Mouse (Mus musculus) hindbrain, embryonic 12.5 days (tissue): ENCODE measurements around the gene Vps13c. TPM values are rescaled to one million over a fixed set of nuclear protein-coding genes. Genes with fewer than 3 reads are reported as not detected.

Source experiments
- ATAC-seq: fragments of 200-750 bp; cut with Nextera tagmentation; 2 replicates; pipeline ENCODE4 v1.8.0; 2017; ENCODE audit warnings: moderate TSS enrichment; ENCODE audit not compliant: low FRiP score
- H3K27ac ChIP-seq: fragments of 300-500 bp; sonication (generic); 2 replicates; pipeline ENCODE4 v1.5.1; 2016; ENCODE audit warnings: mild to moderate bottlenecking
- H3K27me3 ChIP-seq: fragments of 300-500 bp; sonication (generic); 2 replicates; pipeline ENCODE4 v1.6.1; 2016; ENCODE audit warnings: mild to moderate bottlenecking
- H3K36me3 ChIP-seq: fragments of 300-500 bp; sonication (generic); 2 replicates; pipeline ENCODE4 v1.6.1; 2016; ENCODE audit warnings: mild to moderate bottlenecking
- H3K4me1 ChIP-seq: fragments of 300-500 bp; sonication (generic); 2 replicates; pipeline ENCODE4 v1.6.1; 2016
- H3K4me2 ChIP-seq: fragments of 300-500 bp; sonication (generic); replicated peaks from 2 replicates; pipeline ENCODE4 v1.6.1; 2016; ENCODE audit warnings: mild to moderate bottlenecking
- H3K4me3 ChIP-seq: fragments of 300-500 bp; sonication (generic); 2 replicates; pipeline ENCODE4 v1.5.1; 2016; ENCODE audit warnings: mild to moderate bottlenecking
- H3K9ac ChIP-seq: fragments of 300-500 bp; sonication (generic); 2 replicates; pipeline ENCODE4 v1.6.1; 2016; ENCODE audit warnings: mild to moderate bottlenecking, moderate library complexity
- H3K9me3 ChIP-seq: fragments of 300-500 bp; sonication (generic); replicated peaks from 2 replicates; pipeline ENCODE4 v1.6.1; 2016; ENCODE audit warnings: mild to moderate bottlenecking
- WGBS: fragments of 180-500 bp; shearing (Covaris S2); methylation state at CpG from one replicate; pipeline ENCODE4 v1.1.7; 2016; 5-methylcytosine and 5-hydroxymethylcytosine counted together
- polyA plus RNA-seq: library from polyadenylated mRNA; unstranded; fragments of >200 nt; fragmentation: Nextera tagmentation; extraction: Ambion mirVana; gene quantifications from 2 replicates; pipeline ENCODE4 v1.2.1, GENCODE M21; 2016

The Vps13c gene
- polyA plus RNA-seq, 1 experiment from 2014 or later: 9.1 TPM

DNA sequence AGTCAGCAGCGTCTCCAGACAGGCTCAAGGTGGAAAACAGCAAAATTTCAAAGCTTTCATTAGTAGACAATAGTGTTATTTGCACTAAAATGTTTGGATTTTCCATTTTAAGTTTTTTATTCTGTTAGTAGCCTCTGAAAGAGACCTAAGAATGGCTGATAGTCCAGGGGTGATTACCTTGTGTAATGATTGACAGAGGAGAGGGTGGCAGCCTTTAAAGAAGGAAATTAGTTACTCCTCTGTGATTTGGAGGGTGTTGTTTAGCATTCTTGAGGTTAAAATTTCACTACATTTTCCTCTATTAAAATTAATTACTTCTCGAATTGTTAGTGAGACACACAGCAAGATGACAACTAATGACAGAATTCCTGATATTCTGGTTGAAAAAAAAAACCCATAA, 2.9 kb upstream of the Vps13c start:
- H3K36me3 ChIP-seq: no peaks in the 10 kb centered on the region
- H3K27me3 ChIP-seq: peaks cover 14% of the 10 kb centered on the region
- H3K4me1 ChIP-seq: peaks cover 6% of the 10 kb centered on the region
- ATAC-seq: no peak
- 81% methylated on average over 2 of the region's 2 CpGs for WGBS
- no peak overlapping the region for H3K4me3 ChIP-seq
- H3K4me2 ChIP-seq: no peak overlapping the region
- no peak overlapping the region for H3K27ac ChIP-seq
- H3K9me3 ChIP-seq: no peaks in the 10 kb centered on the region
- no peak overlapping the region for H3K9ac ChIP-seq

DNA sequence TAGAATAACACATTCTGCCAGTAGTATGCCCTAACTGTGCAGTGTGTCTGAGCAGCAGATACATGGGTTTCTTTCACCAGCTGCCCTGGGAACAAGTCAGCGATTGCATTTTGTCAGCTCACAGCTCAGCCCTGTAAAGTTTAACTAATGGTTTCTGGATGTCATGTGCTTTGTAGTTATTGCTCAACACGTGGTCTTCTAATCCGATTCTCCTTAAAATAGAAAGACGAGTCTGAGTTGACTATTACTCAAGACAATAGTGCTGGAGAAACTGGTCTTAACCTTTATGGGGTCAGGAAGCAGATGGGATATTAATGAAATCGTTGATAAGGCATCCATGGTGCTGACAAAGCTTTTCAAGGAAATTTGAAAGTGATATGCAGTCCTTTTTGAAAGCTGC, 2.6 kb downstream of the Vps13c start:
- 82% methylated on average over 5 of the region's 5 CpGs for WGBS
- no peak for ATAC-seq

DNA sequence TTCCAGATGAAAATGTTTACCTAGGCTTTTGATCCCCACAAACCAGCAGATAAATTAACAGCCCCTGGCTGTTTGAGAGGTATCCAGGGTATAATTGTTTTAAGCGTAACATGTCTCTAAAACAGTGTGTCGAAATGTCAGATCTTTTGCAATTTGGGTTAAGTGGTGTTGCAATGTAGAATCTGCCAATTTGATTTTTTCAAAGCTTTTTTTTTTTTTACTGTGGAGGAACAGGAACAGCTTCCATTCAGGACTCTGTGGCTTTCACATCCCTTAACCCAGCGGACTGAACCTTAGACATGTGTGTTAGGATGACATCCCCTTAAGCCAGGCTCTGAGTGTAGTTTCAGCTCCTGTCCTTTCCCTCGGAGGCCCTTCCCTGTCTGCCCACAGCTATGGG, 4.8 kb downstream of the Vps13c start:
- H3K4me3 ChIP-seq: no peak overlapping the region
- H3K36me3 ChIP-seq: no peaks in the 10 kb centered on the region
- WGBS: 88% methylated on average over 4 of the region's 4 CpGs
- H3K4me1 ChIP-seq: peaks cover 9% of the 10 kb centered on the region
- no peak for ATAC-seq
- H3K9ac ChIP-seq: no peak overlapping the region
- no peak overlapping the region for H3K27ac ChIP-seq
- H3K27me3 ChIP-seq: no peaks in the 10 kb centered on the region
- H3K9me3 ChIP-seq: no peaks in the 10 kb centered on the region
- H3K4me2 ChIP-seq: no peak overlapping the region

More for the DNA sequence above, 2.6 kb downstream of the Vps13c start:
- H3K27me3 ChIP-seq: no peaks in the 10 kb centered on the region
- no peaks in the 10 kb centered on the region for H3K9me3 ChIP-seq
- no peaks in the 10 kb centered on the region for H3K36me3 ChIP-seq
- H3K27ac ChIP-seq: no peak overlapping the region
- no peak overlapping the region for H3K4me2 ChIP-seq
- H3K4me3 ChIP-seq: no peak overlapping the region
- peaks cover 9% of the 10 kb centered on the region for H3K4me1 ChIP-seq
- H3K9ac ChIP-seq: no peak overlapping the region

DNA sequence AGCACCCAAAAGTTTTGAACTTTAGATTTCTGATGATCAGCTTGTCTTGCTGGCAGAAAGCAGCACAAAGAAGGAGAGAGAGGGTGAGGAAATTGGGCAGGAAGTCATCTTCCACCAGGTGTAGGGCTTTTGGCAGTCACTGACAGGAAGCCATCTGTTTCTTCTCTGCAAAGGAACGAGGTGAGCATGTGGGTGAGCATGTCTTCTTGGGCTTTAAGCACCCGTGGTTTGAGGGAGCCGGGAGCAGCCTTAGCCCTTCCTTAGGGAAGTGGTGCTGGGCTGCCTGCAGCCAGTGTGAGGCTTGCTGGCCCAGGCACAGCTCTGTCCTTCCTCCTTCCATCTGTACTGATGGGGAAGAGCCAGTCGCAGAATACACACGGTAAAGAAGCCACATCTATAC, 5.5 kb downstream of the Vps13c start:
- Histone ChIP-seq H3K27me3 (no peaks in the 10 kb centered on the region), H3K4me2 (no peak overlapping the region), H3K36me3 (no peaks in the 10 kb centered on the region), H3K4me3 (no peak overlapping the region), H3K9ac (no peak overlapping the region), H3K27ac (no peak overlapping the region), H3K4me1 (peaks cover 9% of the 10 kb centered on the region), H3K9me3 (no peaks in the 10 kb centered on the region)
- no peak for ATAC-seq
- WGBS: 92% methylated on average over 5 of the region's 5 CpGs

DNA sequence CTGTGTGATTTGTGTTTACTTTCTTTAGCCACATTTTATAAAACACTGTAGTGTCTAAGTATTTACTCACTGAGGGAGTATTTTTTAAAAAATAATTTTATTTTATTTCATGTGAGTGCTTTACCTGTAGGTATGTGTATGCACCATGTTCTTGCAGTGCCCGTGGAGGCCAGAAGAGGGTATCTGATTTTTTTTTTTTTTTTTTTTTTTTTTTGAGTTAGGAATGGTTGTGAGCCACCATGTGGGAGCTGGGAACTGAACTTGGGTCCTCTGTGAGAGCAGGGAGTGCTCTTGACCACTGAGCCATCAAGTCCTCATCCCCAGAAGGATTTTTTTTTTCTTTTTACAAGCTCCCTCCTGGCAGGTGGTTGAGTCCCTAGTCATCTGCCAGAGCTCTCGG, 5.9 kb downstream of the Vps13c start:
- ATAC-seq: no peak
- Histone ChIP-seq H3K4me3 (no peak overlapping the region), H3K4me1 (peaks cover 5% of the 10 kb centered on the region), H3K9me3 (no peaks in the 10 kb centered on the region), H3K36me3 (no peaks in the 10 kb centered on the region), H3K27me3 (no peaks in the 10 kb centered on the region), H3K9ac (no peak overlapping the region), H3K4me2 (no peak overlapping the region), H3K27ac (no peak overlapping the region)
- 90% methylated on average over 2 of the region's 2 CpGs for WGBS

DNA sequence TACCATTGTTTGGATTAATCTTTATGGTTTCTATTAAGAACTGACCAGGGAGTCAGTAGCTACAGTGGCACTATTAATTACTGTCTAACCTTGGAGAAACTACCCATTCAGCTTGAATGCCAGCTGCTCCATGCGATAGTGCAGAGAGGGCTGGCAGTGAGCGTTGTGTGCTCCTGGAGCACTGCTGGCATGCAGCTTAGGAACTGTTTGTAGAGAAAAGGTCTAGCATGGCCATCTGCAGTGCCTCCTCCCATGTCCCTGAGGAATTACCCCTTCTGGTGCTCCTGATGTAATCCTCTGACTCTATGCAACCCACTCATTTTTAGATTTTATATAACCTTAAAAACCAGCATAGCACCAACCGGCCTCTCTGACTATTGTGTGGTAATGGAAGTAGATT, 7.4 kb downstream of the Vps13c start:
- no peak for ATAC-seq
- Histone ChIP-seq H3K9ac (no peak overlapping the region), H3K4me2 (no peak overlapping the region), H3K9me3 (no peaks in the 10 kb centered on the region), H3K27ac (no peak overlapping the region), H3K27me3 (no peaks in the 10 kb centered on the region), H3K4me3 (no peak overlapping the region), H3K4me1 (peaks cover 4% of the 10 kb centered on the region; the same call in 1 of the 2 replicates), H3K36me3 (no peaks in the 10 kb centered on the region)
- WGBS: 88% methylated on average over 3 of the region's 3 CpGs

DNA sequence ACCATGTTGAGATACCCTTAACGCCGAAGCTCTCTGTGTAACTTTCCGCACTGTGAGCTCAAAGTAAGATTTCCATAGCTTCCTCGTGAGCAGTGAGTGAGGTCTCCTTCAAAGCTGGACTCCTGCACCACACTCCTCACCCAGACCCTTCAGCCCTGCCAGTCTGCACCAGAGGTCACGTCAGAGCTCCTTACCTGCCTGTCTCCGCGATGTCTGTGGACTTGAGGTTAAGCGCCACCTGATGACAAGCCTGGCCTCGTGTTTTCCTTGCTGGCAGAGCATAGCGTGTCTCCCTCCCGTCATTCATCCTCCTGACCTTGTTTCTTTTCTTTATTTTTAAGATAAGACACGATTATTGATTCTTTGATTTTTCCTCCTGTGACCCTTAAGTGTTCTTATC, 9.2 kb downstream of the Vps13c start:
- Histone ChIP-seq H3K36me3 (no peaks in the 10 kb centered on the region), H3K4me2 (no peak overlapping the region), H3K4me1 (peaks cover 4% of the 10 kb centered on the region; the same call in 1 of the 2 replicates), H3K9ac (no peak overlapping the region), H3K4me3 (no peak overlapping the region), H3K27ac (no peak overlapping the region), H3K27me3 (no peaks in the 10 kb centered on the region), H3K9me3 (no peaks in the 10 kb centered on the region)
- ATAC-seq: no peak
- 83% methylated on average over 12 of the region's 12 CpGs for WGBS

DNA sequence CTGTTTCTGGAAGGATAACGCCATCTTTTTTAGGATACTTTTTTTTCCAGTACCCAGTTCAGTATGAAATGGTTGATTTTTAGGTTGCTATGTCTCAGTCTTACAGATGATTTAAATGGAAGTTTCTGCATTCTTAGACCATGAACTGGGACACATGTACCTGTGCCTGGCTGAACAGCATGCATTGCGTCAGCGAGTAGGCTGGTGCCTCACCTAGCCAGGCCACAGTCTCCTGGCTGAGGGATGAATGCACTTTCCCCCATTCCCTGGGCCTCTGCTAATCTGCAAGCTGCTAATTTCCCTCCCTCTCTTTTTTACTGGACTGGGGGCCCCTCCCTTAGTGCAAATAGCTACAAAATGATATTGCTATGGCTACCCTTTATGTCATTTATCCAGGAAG, 9.7 kb downstream of the Vps13c start:
- Histone ChIP-seq H3K27me3 (no peaks in the 10 kb centered on the region), H3K36me3 (peaks cover 2% of the 10 kb centered on the region; the same call in 1 of the 2 replicates), H3K9ac (no peak overlapping the region), H3K4me1 (peaks cover 4% of the 10 kb centered on the region; the same call in 1 of the 2 replicates), H3K4me2 (no peak overlapping the region), H3K27ac (no peak overlapping the region), H3K9me3 (no peaks in the 10 kb centered on the region), H3K4me3 (no peak overlapping the region)
- 94% methylated on average over 3 of the region's 3 CpGs for WGBS
- no peak for ATAC-seq

DNA sequence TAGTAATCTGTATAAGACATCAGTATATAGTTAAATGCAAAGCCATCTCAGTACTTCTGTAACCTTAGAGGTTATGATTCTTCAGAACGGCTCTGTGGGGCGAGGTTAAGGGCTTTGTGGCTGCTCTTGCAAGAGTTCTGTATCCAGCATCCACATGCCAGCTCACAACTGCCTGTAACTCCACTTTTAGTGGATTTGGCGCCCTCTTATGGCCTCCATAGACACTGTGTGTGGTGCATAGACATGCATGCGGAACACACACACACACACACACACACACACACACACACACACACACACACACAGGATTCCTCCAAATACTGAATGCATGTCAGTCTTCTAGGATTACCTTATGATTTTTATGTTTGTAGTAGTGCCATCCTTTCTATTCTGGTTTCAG, 11.0 kb downstream of the Vps13c start:
- no peaks in the 10 kb centered on the region for H3K9me3 ChIP-seq
- no peak for ATAC-seq

DNA sequence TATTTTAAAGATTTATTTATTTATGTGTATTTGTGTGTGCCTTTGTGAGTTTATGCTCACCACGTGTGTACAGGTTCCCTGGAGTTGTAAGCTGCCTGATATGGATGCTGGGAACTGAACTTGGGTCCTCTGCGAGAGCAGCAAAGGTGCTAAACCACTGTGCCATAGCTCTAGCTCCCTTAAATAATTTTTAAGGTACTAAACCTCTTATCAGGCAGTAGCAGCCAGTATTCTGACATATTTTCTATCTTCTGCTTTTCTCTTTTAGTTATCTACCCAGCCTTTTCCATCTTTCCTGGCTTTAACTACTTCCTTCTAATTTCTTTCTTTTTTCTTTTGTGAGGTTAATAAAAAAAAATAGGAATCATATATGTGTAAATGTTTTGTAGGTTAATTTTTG, 20.1 kb downstream of the Vps13c start:
- Histone ChIP-seq H3K36me3 (0 out of 2 replicates have a peak, but pooled peaks cover 11% of the 10 kb centered on the region), H3K4me2 (no peak overlapping the region), H3K27me3 (no peaks in the 10 kb centered on the region), H3K4me3 (no peak overlapping the region), H3K27ac (no peak overlapping the region), H3K9me3 (no peaks in the 10 kb centered on the region), H3K4me1 (no peaks in the 10 kb centered on the region), H3K9ac (no peak overlapping the region)
- ATAC-seq: no peak
- 82% methylated on average over 2 of the region's 2 CpGs for WGBS

More for the DNA sequence above, 11.0 kb downstream of the Vps13c start:
- Histone ChIP-seq H3K36me3 (peaks cover 7% of the 10 kb centered on the region; the same call in 1 of the 2 replicates), H3K4me2 (no peak overlapping the region), H3K4me1 (peaks cover 4% of the 10 kb centered on the region; the same call in 1 of the 2 replicates), H3K9ac (no peak overlapping the region), H3K27me3 (no peaks in the 10 kb centered on the region), H3K4me3 (no peak overlapping the region), H3K27ac (no peak overlapping the region)
- 84% methylated on average over 4 of the region's 4 CpGs for WGBS

DNA sequence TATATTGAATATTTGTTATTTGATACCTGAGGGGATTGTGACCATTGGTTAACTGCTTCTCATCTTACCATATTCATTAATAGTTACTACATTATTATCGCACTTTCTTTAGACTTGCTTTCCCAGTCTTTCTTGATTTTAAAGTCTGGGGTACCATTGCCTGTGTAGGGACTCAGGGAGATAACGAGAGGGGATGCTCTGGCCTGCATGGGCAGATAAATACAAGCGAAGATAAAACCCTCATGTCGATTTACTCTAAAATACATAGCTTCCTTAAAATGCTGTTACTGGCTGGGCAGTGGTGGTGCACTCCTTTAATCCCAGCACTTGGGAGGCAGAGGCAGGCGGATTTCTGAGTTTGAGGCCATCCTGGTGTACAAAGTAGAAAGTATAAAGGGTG, 23.1 kb downstream of the Vps13c start:
- Histone ChIP-seq H3K27me3 (no peaks in the 10 kb centered on the region), H3K27ac (no peak overlapping the region), H3K4me1 (no peaks in the 10 kb centered on the region; the same call in 1 of the 2 replicates), H3K9ac (no peak overlapping the region), H3K9me3 (no peaks in the 10 kb centered on the region), H3K36me3 (0 out of 2 replicates have a peak, but pooled peaks cover under 1% of the 10 kb centered on the region), H3K4me2 (no peak overlapping the region), H3K4me3 (no peak overlapping the region)
- WGBS: 88% methylated on average over 5 of the region's 5 CpGs
- no peak for ATAC-seq

DNA sequence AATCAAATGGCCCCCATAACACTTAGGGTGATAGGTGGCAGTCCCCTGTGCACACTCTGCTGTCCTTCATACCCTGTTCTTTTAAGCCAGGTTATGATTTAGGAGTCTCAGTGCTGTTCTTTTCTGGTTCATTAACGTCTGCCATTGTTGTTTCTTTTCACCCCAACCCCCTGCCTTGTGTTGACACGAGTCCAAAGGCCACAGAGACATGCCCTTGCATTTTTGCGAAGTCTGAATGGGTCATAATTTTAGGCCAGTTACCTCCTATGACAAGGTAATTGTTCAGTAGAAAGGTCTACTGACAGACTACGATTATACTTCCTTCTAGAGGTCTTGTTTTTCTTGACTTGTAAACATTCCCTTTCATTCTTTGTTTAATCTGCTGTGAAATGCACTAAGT, 23.8 kb downstream of the Vps13c start:
- Histone ChIP-seq H3K4me3 (no peak overlapping the region), H3K4me2 (no peak overlapping the region)

DNA sequence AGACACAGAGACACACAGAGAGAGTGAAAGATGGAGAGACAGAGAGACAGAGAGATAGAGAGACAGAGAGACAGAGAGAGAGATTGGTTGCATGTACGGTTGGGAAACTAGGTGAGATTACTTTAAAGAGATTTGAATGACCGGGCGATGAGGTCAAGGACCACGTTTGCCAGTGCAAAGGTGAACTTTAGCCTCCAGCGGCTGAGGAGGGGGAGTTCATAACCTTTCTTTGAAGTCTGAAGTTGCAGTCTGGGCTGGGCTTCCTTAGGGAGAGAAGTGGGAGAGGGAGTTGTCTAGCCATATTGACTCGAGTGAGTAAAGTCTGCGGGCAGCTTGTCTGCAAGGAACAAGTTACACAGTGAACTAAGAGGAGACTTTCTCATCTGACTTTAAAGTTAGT, 25.2 kb downstream of the Vps13c start:
- WGBS: 68% methylated on average over 7 of the region's 7 CpGs

More for the DNA sequence above, 23.8 kb downstream of the Vps13c start:
- 32% methylated on average over 4 of the region's 4 CpGs for WGBS
- Histone ChIP-seq H3K27me3 (no peaks in the 10 kb centered on the region), H3K9me3 (no peaks in the 10 kb centered on the region), H3K36me3 (no peaks in the 10 kb centered on the region), H3K27ac (no peak overlapping the region), H3K9ac (no peak overlapping the region), H3K4me1 (no peaks in the 10 kb centered on the region; the same call in 1 of the 2 replicates)
- ATAC-seq: no peak

More for the DNA sequence above, 25.2 kb downstream of the Vps13c start:
- Histone ChIP-seq H3K27me3 (no peaks in the 10 kb centered on the region), H3K27ac (no peak overlapping the region), H3K4me2 (no peak overlapping the region), H3K36me3 (no peaks in the 10 kb centered on the region), H3K9me3 (no peaks in the 10 kb centered on the region), H3K9ac (no peak overlapping the region), H3K4me3 (no peak overlapping the region), H3K4me1 (no peaks in the 10 kb centered on the region; the same call in 1 of the 2 replicates)
- ATAC-seq: no peak
